Mouse (Mus musculus): Measurements from ENCODE around the gene F2. TPM values are rescaled to one million over a fixed set of nuclear protein-coding genes. Genes with fewer than 3 reads are reported as not detected.

F2 gene
- polyA plus RNA-seq, 1 experiment: 0.62 TPM

DNA sequence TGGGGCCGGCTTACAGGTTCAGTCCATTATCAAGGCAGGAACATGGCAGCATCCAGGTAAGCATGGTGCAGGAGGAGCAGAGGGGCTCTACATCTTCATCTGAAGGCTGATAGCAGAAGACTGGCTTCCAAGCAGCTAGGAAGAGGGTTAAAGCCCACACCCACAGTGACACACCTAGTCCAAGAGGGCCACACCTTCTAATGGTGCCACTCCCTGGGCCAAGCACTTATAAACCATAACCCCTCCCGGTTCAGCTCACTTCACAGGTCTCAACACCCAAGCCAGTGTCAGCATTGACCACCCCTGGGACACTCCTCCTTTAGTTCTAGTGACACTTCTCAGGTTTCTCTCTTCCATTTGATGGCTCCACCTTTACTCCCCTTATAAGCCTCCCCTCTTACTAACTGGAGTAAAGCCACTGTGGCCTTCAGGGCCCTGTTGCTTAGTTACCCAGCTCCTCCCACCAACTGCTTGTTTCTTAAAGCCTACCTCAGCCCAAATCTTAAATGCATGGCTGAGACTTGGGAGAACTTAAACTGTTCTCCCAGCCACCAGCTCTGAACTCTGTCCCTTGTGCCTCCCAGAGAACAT lies 6.7 kb upstream of the F2 start:
- Histone ChIP-seq H3K4me3 (ENCODE audit: control insufficient read depth, insufficient read depth, low read length) (no peak overlapping the region), H3K4me1 (replicated peaks; ENCODE audit: control insufficient read depth, insufficient read depth, low read length) (peaks cover 69% of the 10 kb centered on the region), H3K36me3 (ENCODE audit: control insufficient read depth, insufficient read depth, low read length) (peaks cover 13% of the 10 kb centered on the region), H3K27ac (ENCODE audit: control insufficient read depth, insufficient read depth, low read length) (no peak overlapping the region), H3K27me3 (ENCODE audit: control insufficient read depth, insufficient read depth, low read length) (no peaks in the 10 kb centered on the region)
- TF ChIP-seq CTCF (IDR thresholded peaks at IDR 0.05; ENCODE audit: borderline replicate concordance, control insufficient read depth, extremely low read depth, insufficient read depth, low read length, poor library complexity): no peak
- TF ChIP-seq POLR2A (IDR thresholded peaks at IDR 0.05; ENCODE audit: control insufficient read depth, extremely low read depth, insufficient read depth, low read length, poor library complexity): no peak
- 95% methylated on average over 2 of the region's 2 CpGs for WGBS
- DNase-seq: no peak

DNA sequence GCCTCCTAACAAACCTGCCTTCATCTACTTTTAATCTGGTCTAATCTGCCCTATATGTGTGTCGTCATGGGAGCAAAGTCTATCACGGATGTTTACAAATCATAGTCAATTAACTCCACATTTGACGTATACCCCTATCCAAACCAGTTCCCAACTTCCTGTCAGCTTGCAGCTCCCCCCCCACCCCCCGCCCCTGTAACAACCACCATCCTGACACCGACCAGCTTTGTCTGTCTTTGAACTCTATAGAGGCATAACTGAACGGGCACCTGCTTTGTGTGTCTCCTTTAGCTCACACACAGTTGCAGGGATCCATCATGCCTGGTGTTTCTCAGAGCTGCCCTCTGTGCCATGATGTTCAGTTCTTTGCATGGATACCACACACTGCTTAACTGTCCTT lies 2.7 kb upstream of the F2 start:
- peak; percentile 25 for DNase-seq
- no peaks in the 10 kb centered on the region for H3K27me3 ChIP-seq (ENCODE audit: control insufficient read depth, insufficient read depth, low read length)
- whole genome bisulfite sequencing: 5% methylated on average over 6 of the region's 6 CpGs
- H3K36me3 ChIP-seq (ENCODE audit: control insufficient read depth, insufficient read depth, low read length): no peaks in the 10 kb centered on the region
- peaks cover 74% of the 10 kb centered on the region for H3K4me1 ChIP-seq (replicated peaks; ENCODE audit: control insufficient read depth, insufficient read depth, low read length)
- no peak overlapping the region for H3K4me3 ChIP-seq (ENCODE audit: control insufficient read depth, insufficient read depth, low read length)
- TF ChIP-seq POLR2A (IDR thresholded peaks at IDR 0.05; ENCODE audit: control insufficient read depth, extremely low read depth, insufficient read depth, low read length, poor library complexity) (no peak), CTCF (IDR thresholded peaks at IDR 0.05; ENCODE audit: borderline replicate concordance, control insufficient read depth, extremely low read depth, insufficient read depth, low read length, poor library complexity) (no peak)
- H3K27ac ChIP-seq (ENCODE audit: control insufficient read depth, insufficient read depth, low read length): peak overlapping the region; percentile 62

DNA sequence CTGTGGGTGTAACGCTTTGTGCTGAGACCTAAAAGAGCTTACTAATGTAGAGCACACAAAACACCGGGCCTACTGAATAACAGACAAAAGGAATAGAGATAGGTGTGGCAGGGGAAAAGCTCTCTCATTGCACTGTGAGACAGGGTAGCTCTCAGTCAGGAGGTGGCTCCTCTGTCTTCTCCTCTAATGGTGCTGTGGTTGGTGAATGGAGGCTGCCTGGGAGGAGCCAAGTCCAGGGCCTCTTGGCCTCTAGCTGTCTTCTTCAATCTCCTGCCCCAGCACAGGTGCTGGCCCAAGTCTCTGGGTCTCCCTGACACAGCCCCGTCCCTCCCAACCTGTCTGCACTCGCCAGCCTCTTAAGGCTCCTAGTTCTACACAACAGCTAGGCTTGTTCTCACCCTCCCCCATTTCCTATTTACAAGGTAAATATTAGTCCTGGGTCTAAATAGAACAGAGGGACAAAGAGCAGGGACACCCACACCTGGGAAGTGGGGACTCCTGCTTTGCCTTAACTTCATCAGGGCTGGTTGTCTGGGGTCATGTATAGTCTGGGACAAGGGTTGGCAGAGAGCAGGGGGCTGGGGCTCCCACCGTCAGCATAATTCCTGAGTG lies 619 bp upstream of the F2 start:
- TF ChIP-seq CTCF (IDR thresholded peaks at IDR 0.05; ENCODE audit: borderline replicate concordance, control insufficient read depth, extremely low read depth, insufficient read depth, low read length, poor library complexity): no peak
- TF ChIP-seq POLR2A (IDR thresholded peaks at IDR 0.05; ENCODE audit: control insufficient read depth, extremely low read depth, insufficient read depth, low read length, poor library complexity): no peak
- Histone ChIP-seq H3K27ac (ENCODE audit: control insufficient read depth, insufficient read depth, low read length) (peak overlapping the region; percentile 72), H3K27me3 (ENCODE audit: control insufficient read depth, insufficient read depth, low read length) (no peaks in the 10 kb centered on the region), H3K4me1 (replicated peaks; ENCODE audit: control insufficient read depth, insufficient read depth, low read length) (peaks cover 75% of the 10 kb centered on the region), H3K4me3 (ENCODE audit: control insufficient read depth, insufficient read depth, low read length) (no peak overlapping the region), H3K36me3 (ENCODE audit: control insufficient read depth, insufficient read depth, low read length) (no peaks in the 10 kb centered on the region)
- 48% methylated on average over 5 of the region's 5 CpGs for WGBS
- DNase-seq: no peak

DNA sequence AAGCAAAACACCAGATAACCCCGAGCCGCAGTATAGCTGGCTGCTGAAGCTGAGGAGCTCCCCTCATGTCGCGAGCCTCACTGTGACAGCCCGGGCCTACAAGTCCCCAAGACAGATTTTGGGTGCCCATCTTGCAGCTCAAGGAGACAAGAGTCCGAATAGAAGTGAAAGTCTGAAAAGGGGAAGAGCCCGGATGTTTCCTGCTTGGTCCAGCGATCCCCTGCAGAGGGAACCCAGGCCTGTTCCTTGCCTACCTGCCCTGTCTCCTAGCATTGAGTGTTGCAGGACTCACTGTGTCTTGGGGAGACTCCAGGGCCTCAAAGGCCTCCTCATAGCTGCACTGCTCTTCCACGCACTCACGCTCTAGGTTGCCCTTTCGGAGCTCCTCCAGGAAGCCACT lies 728 bp downstream of the F2 start:
- no peaks in the 10 kb centered on the region for H3K27me3 ChIP-seq (ENCODE audit: control insufficient read depth, insufficient read depth, low read length)
- H3K27ac ChIP-seq (ENCODE audit: control insufficient read depth, insufficient read depth, low read length): peak overlapping the region; percentile 80; the same call in 1 of the 2 replicates
- H3K36me3 ChIP-seq (ENCODE audit: control insufficient read depth, insufficient read depth, low read length): no peaks in the 10 kb centered on the region
- H3K4me3 ChIP-seq (ENCODE audit: control insufficient read depth, insufficient read depth, low read length): no peak overlapping the region
- DNase-seq: no peak
- peaks cover 71% of the 10 kb centered on the region for H3K4me1 ChIP-seq (replicated peaks; ENCODE audit: control insufficient read depth, insufficient read depth, low read length)
- 89% methylated on average over 11 of the region's 11 CpGs for WGBS
- TF ChIP-seq POLR2A (IDR thresholded peaks at IDR 0.05; ENCODE audit: control insufficient read depth, extremely low read depth, insufficient read depth, low read length, poor library complexity): no peak
- TF ChIP-seq CTCF (IDR thresholded peaks at IDR 0.05; ENCODE audit: borderline replicate concordance, control insufficient read depth, extremely low read depth, insufficient read depth, low read length, poor library complexity): no peak

DNA sequence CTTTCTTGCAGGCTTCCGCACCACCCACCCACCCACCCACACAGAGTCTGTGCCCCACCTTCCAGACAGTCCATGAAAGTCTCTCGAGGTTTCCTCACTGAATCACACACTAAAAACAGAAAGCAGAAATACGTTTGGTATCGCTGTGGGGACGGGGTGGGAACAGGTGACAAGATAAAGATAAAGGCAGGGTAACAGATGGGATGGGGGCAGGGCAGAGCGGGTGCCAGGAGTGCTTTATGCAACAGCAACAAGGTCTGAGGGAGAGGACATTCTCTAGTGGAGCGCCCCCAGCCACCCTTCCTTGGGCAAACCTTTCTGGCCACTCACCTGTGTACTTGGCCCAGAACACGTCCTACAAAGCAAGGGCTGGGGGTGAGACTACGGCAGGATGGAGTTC lies 1.4 kb downstream of the F2 start:
- 24% methylated on average over 9 of the region's 9 CpGs for WGBS
- Histone ChIP-seq H3K27me3 (ENCODE audit: control insufficient read depth, insufficient read depth, low read length) (no peaks in the 10 kb centered on the region), H3K4me3 (ENCODE audit: control insufficient read depth, insufficient read depth, low read length) (no peak overlapping the region), H3K27ac (ENCODE audit: control insufficient read depth, insufficient read depth, low read length) (peak overlapping the region; percentile 83), H3K4me1 (replicated peaks; ENCODE audit: control insufficient read depth, insufficient read depth, low read length) (peaks cover 67% of the 10 kb centered on the region), H3K36me3 (ENCODE audit: control insufficient read depth, insufficient read depth, low read length) (no peaks in the 10 kb centered on the region)
- peak; percentile 15; the same call in 1 of the 2 replicates for TF ChIP-seq POLR2A (IDR thresholded peaks at IDR 0.05; ENCODE audit: control insufficient read depth, extremely low read depth, insufficient read depth, low read length, poor library complexity)
- TF ChIP-seq CTCF (IDR thresholded peaks at IDR 0.05; ENCODE audit: borderline replicate concordance, control insufficient read depth, extremely low read depth, insufficient read depth, low read length, poor library complexity): 0 out of 2 replicates have a peak, but pooled peaks have one; percentile 15
- DNase-seq: peak; percentile 57

DNA sequence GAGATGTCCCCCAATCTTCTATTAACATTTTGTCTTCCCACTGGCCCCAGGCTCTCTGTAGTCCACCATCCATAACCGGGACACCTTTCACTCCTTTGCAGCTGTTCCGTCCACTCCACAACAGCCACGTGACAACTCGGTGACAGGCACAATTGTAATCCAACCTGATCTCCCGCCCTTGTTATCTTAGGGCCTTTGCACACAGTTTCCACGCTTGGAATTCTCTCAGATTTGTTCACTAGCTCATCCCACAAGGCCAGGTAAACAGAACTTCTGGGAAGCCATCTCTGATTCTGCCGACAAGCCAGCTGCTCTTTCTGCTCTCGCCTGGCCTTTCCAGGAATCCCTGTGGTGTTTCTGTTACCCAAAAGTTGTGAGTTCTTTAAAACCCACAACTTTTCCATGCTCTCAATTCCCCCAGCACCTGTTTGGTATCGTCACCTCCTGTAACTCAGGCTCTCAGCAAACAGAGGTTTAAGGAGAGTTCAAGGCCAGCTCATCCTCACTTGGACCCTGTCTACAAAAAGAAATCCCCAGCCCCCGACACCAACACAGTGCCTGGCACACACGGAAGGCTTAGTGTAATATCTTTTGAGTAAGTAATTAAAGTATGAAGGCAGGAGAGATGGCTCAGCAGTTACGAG lies 2.8 kb downstream of the F2 start:
- no peak for DNase-seq
- Histone ChIP-seq H3K27ac (ENCODE audit: control insufficient read depth, insufficient read depth, low read length) (no peak overlapping the region), H3K36me3 (ENCODE audit: control insufficient read depth, insufficient read depth, low read length) (no peaks in the 10 kb centered on the region), H3K27me3 (ENCODE audit: control insufficient read depth, insufficient read depth, low read length) (no peaks in the 10 kb centered on the region), H3K4me1 (replicated peaks; ENCODE audit: control insufficient read depth, insufficient read depth, low read length) (peaks cover 57% of the 10 kb centered on the region), H3K4me3 (ENCODE audit: control insufficient read depth, insufficient read depth, low read length) (no peak overlapping the region)
- WGBS: 84% methylated on average over 12 of the region's 12 CpGs
- TF ChIP-seq CTCF (IDR thresholded peaks at IDR 0.05; ENCODE audit: borderline replicate concordance, control insufficient read depth, extremely low read depth, insufficient read depth, low read length, poor library complexity) (no peak), POLR2A (IDR thresholded peaks at IDR 0.05; ENCODE audit: control insufficient read depth, extremely low read depth, insufficient read depth, low read length, poor library complexity) (no peak)
